Mouse (Mus musculus): ENCODE data around the gene Bcl2l14.

Bcl2l14 gene

DNA sequence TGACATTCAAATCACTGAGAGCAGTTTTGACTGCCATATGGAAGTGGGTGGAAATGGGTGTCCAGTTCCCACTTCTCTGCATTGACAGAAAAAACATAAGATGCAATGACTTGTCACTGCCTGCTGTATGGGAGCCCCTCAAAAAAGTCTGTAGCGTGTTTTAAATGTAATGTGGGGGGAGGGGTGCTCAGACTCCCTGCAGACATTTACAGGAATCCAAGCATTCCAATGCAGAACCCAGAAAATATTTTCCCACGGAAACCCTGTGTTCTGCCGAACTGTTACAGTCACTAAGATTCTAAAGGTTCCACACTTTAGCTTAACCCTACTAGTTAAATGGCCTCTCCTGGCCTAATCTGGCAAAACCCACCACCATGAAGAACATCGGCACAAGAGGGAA, at the start of gene Bcl2l14:
TSS of gene Bcl2l14 (plus strand) at position 301 of the 400 bp plus-strand sequence.
- in situ Hi-C loops (cut with MboI): no loop called here

DNA sequence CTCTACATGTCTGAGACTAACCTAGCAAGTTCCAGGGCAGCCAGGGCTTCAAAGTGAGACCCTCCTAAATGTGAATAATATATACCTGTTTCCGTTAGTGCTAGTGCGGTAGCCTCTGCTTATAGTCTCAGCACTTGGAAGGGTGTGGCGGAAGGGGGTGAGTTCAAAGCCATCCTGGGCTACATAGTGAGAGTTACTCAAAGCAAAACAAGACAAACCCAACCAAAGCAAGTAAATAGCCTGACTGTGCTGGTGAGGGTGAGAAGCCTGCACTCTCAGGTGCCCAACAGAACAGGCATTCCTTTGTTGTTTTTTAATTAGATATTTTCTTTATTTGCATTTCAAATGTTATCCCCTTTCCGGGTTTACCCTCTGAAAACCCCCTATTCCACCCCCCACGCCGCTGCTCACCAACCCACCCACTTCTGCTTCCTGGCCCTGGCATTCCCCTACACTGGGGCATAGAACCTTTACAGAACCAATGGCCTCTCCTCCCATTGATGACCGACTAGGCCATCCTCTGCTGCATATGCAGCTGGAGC, 47.5 kb upstream of the Bcl2l14 start:
- in situ Hi-C loops (cut with MboI): no loop called here

DNA sequence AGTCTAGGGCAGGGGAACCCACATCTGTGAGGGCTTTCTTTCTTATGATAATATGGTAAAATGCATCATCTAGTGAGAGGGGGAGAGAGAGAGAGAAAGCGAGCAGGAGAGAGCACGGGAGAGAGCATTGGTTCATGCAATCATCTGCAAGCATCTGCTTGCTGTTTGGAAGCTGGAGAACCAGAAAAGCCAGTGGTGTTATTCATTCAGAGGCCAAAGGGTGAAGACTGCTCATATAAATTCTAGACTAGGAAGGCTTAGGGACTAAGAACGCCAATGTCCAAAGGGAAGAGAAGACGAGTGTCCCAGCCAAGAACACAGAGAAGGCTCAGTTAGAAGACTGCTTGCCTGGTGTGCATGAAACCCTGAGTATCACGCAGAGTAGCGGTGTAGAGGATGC, 43.2 kb upstream of the Bcl2l14 start:
- in situ Hi-C loops (cut with MboI): no loop called here

DNA sequence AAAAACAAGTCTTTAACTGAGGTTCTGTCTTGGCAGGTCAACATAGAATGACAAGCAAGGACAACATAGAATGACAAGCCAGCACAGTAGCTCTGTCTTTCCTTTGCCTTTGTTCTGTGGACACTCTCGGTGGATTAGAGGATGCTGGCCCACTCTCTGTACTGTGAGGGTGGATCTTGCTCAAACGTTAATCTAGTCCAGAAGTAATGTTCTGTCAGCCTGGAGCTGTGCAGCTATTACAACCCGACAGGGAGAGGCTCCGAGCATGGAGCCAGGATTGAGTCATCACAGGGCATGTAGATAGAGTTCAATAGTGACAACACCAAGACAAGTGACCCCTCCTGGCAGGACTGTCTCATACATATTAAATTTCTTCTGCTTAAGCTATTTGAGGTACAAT, 42.4 kb upstream of the Bcl2l14 start:
- in situ Hi-C loops (cut with MboI): no loop called here

GRCm38 (mm10) chr6:134357570-134357969, 38.5 kb upstream of the Bcl2l14 start:
- in situ Hi-C loops (cut with MboI): no loop called here

GRCm38 (mm10) chr6:134360079-134360478, 36.0 kb upstream of the Bcl2l14 start:
- in situ Hi-C loops (cut with MboI): no loop called here

DNA sequence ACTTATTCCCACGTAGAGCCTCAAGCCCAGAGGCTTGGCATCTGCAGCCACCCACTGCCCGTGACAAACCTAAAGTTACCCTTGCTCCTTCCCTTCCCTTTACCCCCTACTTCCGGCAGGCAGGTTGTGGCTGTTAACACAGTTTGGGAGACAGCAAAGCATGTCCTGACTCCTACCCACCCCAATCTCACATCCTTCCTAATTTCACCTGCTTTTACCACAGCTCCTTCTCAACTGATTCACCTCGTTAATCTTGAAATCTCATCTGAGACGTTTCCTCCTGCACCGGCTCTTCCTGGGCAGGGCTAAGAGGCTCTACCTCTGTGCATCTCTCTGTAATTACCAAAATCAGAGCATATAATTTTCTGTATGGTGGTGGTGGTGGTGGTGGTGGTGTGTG, 31.5 kb upstream of the Bcl2l14 start:
- in situ Hi-C loops (cut with MboI): no loop called here

DNA sequence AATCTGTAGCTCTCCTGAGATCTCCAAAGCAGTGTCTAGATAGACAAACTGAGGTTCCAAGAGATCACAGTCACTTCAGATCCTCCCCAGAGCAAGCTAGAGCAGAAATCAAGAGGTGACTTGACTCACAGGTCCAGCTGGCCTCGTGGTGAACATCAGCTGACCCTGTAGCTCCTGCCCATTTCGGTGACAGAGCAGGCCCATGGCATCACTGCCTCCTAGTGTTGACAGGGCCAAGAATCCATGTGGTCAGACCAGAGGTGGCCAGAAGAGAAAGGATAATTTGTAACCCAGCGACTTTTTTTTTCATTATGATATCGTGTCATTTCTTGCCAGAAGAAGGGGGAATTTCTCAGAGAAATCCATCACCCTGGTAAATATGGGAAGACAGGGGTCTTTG, 30.2 kb upstream of the Bcl2l14 start:
- in situ Hi-C loops (cut with MboI): no loop called here

DNA sequence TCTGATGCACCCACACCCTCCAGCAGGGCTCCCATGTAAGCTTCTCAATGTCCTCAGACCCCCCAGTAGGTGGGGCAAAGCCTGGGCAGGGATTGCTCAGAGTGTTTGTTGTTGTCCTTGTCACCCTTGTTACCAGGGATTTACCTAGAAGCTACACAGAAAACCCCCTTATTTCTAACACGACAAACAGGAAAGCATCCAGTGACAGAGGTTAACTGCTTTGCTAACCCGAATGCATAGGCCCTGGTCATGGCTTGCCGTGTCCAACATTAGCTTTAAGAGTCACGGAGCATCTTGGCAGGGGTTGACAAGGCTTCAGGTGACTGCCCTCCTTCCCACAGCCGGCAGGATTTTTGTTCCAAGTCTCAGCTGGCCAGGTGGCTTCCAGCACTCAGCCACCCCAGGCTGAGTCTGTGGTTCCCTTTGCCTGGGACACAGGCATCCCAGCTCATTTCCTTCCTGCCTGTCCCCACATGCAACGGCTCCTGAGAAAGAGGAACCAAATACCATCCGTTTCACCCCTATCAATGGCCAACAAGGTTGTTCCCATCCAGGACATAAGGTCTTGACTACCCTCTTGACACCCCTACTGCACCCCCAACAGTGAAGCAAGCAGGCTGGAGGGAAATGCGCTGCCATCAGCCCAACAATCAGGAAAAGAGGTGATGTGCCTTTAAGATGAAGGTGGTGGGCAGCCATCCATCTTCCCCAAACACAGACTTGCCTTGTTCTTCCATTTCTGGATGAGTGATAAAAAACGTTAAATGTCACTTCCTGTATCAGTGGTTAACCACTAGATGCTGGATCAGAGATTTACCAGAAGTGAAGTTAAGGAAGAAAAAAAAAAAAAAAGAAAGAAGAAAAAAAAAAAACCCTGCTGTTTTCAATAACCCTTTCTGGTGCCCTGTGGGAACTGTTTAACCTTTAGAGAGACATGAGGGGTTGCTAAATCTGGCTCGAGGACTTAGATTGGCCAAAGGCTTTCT, 29.5 kb upstream of the Bcl2l14 start:
- in situ Hi-C loops (cut with MboI): no loop called here

- in situ Hi-C loops (cut with MboI): no loop called here
Measured at GRCm38 (mm10) chr6:134367366-134368281, 28.5 kb upstream of the Bcl2l14 start.

DNA sequence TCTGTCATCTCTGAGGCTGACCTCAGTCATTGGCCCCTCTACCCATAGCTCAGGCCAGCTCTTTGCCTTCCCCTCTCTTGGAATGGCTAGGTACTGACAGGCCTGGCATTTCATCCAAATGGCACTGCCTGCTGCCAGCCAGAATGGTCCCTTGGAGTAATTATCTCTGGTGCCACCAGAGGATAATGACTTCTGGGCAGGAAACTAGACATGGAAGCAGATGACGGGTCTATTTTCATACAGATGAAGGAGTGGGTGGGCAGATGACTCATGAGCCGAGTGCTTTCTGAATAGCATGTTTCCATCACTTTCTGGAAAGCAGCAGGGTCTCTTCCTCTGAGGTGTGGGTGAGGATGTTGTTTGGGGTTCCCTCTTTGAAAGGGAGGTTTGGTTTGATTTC, 23.2 kb upstream of the Bcl2l14 start:
- in situ Hi-C loops (cut with MboI): no loop called here

DNA sequence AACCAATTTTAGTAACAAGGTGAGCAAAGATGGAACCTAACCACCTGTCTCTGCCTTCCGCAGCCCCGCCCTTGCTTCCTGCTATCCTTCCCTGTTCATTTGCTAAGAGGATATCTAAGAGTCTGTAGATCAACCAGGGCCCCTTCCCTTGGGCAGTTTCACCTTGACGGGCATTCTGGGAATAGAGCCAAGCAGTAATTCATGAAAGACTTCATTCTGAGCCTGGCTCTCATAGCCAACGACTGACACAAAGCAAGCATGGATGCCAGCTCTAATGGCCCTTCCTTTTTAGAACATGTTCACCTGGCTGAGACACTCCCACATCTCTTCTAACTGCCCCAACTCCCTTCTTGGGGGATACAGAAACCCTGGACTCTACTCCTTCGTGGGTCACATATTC, 18.9 kb upstream of the Bcl2l14 start:
- in situ Hi-C loops (cut with MboI): no loop called here

DNA sequence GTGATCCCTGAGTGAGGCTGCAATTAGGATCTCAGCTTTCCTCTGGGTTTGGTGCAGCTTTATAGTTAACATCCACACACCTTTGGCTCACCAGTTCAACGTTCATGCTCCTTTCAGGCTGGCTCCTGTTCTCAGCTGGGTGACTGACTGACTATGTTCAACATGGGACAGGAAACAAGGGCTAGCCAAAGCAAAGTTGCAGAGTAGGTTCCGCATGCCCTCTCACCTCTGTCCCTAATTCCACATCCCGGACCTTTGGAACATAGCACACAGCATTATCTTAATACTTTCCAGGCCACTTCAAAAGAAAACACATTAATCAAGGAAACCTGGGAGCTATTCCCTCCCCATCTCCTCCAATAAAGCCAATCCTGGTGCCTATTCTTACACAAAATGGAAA, 18.3 kb upstream of the Bcl2l14 start:
- in situ Hi-C loops (cut with MboI): no loop called here

- in situ Hi-C loops (cut with MboI): no loop called here
Measured at GRCm38 (mm10) chr6:134381462-134381861, 14.7 kb upstream of the Bcl2l14 start.

DNA sequence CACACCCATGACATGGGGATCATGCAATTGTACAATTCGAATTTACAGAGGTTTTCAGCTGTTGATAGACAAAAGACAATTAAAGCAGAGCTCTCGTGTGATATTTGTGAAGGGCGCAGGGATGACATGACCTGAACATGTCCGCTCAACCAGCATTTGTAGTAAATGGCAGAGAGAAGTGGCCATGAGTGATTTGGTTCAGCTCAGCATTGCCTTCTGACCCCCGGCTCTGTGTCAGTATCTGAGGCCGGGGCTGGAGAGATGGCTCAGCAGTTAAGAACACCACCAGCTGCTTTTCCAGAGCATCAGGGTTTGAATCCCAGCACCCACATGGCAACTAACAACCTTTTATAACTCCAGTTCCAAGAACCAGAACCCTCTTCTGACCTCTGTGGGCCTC, 10.2 kb upstream of the Bcl2l14 start:
- in situ Hi-C loops (cut with MboI): no loop called here

GRCm38 (mm10) chr6:134387396-134387795, 8.7 kb upstream of the Bcl2l14 start:
- in situ Hi-C loops (cut with MboI): no loop called here

DNA sequence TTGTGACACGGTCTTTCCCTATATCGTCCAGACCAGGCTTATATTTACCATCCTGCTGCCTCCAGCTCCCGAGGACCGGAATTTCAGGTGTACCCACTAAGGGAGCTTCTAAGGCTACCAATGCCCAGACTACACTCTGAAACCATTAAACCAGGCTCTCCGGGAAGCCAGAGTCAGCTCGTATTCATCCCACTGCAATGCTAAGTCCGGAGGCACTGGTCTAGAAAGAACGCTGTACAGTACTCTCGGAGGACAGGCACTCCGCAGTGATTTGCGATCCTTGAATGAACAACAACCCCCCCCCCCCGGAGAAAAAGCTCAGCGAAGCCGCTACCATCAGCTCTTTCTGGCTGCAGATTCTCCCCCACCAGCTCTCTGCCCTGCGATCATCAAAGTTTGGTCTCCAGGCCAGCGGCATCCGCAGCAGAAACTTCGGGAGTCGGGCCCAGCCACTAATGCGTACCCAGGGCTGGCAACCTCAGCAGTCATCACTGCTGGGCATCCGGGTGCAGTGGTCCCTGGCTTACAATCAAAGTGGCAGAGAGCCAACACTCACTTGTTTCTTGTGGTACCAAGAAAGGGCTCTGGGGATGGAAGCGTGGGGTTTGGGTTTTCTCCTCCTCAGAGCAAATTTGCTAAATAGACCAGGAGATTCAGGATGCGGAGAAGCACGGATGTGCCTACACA, 7.6 kb upstream of the Bcl2l14 start:
- in situ Hi-C loops (cut with MboI): no loop called here

DNA sequence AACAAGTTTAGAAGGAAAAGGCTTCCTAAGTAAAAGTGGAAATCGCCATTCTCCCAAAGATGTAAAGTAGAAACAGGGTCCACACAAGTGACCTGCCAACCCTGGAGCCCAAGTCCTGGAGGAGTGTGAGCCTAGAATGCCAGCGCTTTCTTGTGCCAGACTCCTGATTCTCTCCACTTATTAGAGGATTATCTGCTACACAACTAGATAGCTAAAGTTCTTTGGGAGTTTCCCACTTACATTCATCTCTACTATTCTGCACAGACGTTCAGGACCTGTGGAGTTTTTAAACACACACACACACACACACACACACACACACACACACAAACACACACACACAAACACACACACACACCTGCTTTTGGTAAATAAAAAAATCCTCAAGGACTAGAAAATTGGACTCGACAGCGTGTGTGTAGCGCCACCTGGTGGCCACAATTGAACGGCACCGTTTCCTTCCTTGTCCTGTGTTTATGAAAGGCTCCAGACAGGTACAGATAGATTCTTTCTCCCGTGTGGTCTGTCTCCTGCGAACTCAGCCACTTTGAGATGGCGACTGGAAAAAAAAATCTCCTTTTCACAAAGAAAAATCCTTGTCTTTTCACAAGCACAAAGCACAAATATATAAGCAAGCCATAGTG, 6.7 kb upstream of the Bcl2l14 start:
- in situ Hi-C loops (cut with MboI): no loop called here

DNA sequence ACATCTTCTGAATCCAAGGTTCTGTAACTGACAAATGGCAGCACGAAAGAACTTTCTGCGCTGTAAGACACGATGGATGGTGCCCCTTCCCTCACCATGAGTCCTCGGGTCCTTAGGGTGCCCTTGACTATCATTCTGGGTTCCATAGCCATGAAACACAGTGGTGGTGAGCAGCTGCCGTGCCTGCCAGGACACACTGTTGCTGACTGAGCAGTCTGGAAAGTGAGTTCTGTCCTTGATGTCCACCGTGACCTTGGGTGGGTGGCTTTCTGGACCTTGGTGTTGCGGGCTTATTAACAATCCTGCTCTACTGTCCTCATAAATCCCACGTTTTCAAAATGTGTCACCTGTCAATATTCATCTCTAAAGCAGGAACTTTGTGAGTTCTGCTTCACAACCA, 6.2 kb upstream of the Bcl2l14 start:
- in situ Hi-C loops (cut with MboI): loop anchor here (5.0 kb wide), 1 partner anchor 423 kb away; no protein-coding TSS in a partner anchor

DNA sequence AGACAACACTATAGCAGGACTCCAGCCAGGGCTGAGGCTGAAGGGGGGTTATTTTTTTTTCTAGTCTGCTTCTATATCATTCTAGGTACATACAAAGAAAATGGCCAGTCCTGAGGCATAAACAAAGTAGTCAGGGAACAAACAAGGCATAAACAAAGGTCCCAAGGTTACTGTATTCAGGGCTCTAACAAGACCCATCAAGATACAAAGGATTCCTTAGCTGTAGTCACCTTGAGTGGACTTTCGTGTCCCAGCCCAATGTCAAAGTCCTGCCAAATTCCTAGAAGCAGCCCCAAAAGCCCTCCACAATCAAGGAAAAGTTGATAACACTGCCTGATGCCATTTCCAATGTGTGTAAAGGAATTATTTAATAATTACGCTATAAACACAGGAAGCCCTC, 5.3 kb upstream of the Bcl2l14 start:
- in situ Hi-C loops (cut with MboI): loop anchor here (5.0 kb wide), 1 partner anchor 424 kb away; no protein-coding TSS in a partner anchor

Measured in mature B cell (primary cell).